Mouse (Mus musculus): Measurements from ENCODE around the gene Acadsb. TPM values are rescaled to one million over a fixed set of nuclear protein-coding genes. Genes with fewer than 3 reads are reported as not detected.
"Not testable (repeated sequence)": the region's sequence is repeated elsewhere in the genome, so short reads cannot be mapped to it uniquely, and the experiment has no call there.

Gene Acadsb
- polyA plus RNA-seq (2012; rRNA removed) = 3.2 and 3.6 TPM in 2 replicates

GRCm38 (mm10) chr7:131410416-131411058 lies at the start of gene Acadsb, which contains the start of gene Ikzf5:
Acadsb (plus strand) TSS chr7:131410601.
Ikzf5 (minus strand) TSS chr7:131410521.
- peak; percentile 97 for DNase-seq (ENCODE audit: low read depth, low spot score)
- under 1% methylated on average over 42 of the region's 42 CpGs for WGBS

GRCm38 (mm10) chr7:131362269-131362614 lies 48.2 kb upstream of the Acadsb start:
- DNase-seq (ENCODE audit: low read depth, low spot score) = no peak
- WGBS = 1% methylated on average over 35 of the region's 35 CpGs

- under 1% methylated on average over 55 of the region's 55 CpGs for WGBS
- DNase-seq (ENCODE audit: low read depth, low spot score) = peak; percentile 97
These were observed 47.6 kb upstream of the Acadsb start, which contains the start of gene 2310057M21Rik for GRCm38 (mm10) chr7:131362615-131363300. 2310057M21Rik (minus strand) TSS chr7:131362759.

- WGBS = 93% methylated on average over 8 of the region's 8 CpGs
- DNase-seq (ENCODE audit: low read depth, low spot score) = no peak
These were observed 46.3 kb upstream of the Acadsb start for GRCm38 (mm10) chr7:131364131-131364530.

- peak; percentile 75 for DNase-seq (ENCODE audit: low read depth, low spot score)
- 4% methylated on average over 47 of the region's 47 CpGs for WGBS
These were observed 39.5 kb upstream of the Acadsb start, which contains the start of gene Pstk for GRCm38 (mm10) chr7:131370648-131371469. Pstk (plus strand) TSS chr7:131371141.

GRCm38 (mm10) chr7:131371470-131371860 lies 38.9 kb upstream of the Acadsb start:
- no peak for DNase-seq (ENCODE audit: low read depth, low spot score)
- WGBS = 8% methylated on average over 9 of the region's 9 CpGs

- 55% methylated on average over 9 of the region's 9 CpGs for WGBS
- no peak for DNase-seq (ENCODE audit: low read depth, low spot score)
These were observed 38.3 kb upstream of the Acadsb start for GRCm38 (mm10) chr7:131371880-131372651.

- 87% methylated on average over 7 of the region's 7 CpGs for WGBS
- DNase-seq (ENCODE audit: low read depth, low spot score) = not testable (repeated sequence)
These were observed 18.6 kb upstream of the Acadsb start for GRCm38 (mm10) chr7:131391761-131392160.

- no peak for DNase-seq (ENCODE audit: low read depth, low spot score)
- WGBS = 4% methylated on average over 16 of the region's 16 CpGs
These were observed 947 bp upstream of the Acadsb start for GRCm38 (mm10) chr7:131409321-131409987.

- WGBS = under 1% methylated on average over 37 of the region's 38 CpGs
- DNase-seq (ENCODE audit: low read depth, low spot score) = no peak
These were observed 414 bp upstream of the Acadsb start for GRCm38 (mm10) chr7:131409988-131410385.

- no peak for DNase-seq (ENCODE audit: low read depth, low spot score)
- 7% methylated on average over 10 of the region's 10 CpGs for whole genome bisulfite sequencing
These were observed 980 bp downstream of the Acadsb start for GRCm38 (mm10) chr7:131411221-131411940.

GRCm38 (mm10) chr7:131411941-131412270 lies 1.5 kb downstream of the Acadsb start:
- WGBS = 24% methylated on average over 2 of the region's 2 CpGs
- no peak for DNase-seq (ENCODE audit: low read depth, low spot score)

GRCm38 (mm10) chr7:131416742-131417141 lies 6.3 kb downstream of the Acadsb start:
- DNase-seq (ENCODE audit: low read depth, low spot score) = not testable (repeated sequence)

- DNase-seq (ENCODE audit: low read depth, low spot score) = no peak
These were observed 7.2 kb downstream of the Acadsb start for GRCm38 (mm10) chr7:131417605-131418004.

GRCm38 (mm10) chr7:131424912-131425311 lies 14.5 kb downstream of the Acadsb start:
- WGBS = 65% methylated on average over 2 of the region's 2 CpGs
- DNase-seq (ENCODE audit: low read depth, low spot score) = no peak

- no peak for DNase-seq (ENCODE audit: low read depth, low spot score)
- 88% methylated on average over 5 of the region's 5 CpGs for WGBS
These were observed 16.9 kb downstream of the Acadsb start for GRCm38 (mm10) chr7:131427331-131427730.

GRCm38 (mm10) chr7:131432244-131432643 lies 21.8 kb downstream of the Acadsb start:
- no peak for DNase-seq (ENCODE audit: low read depth, low spot score)
- WGBS = 29% methylated on average over 1 of the region's 1 CpGs

GRCm38 (mm10) chr7:131434276-131434675 lies 23.9 kb downstream of the Acadsb start:
- DNase-seq (ENCODE audit: low read depth, low spot score) = no peak
- 98% methylated on average over 1 of the region's 1 CpGs for WGBS

GRCm38 (mm10) chr7:131437051-131437450 lies 26.6 kb downstream of the Acadsb start:
- 32% methylated on average over 3 of the region's 3 CpGs for WGBS
- peak; percentile 13 for DNase-seq (ENCODE audit: low read depth, low spot score)

Data from large intestine, adult 2 months (tissue).